Mouse (Mus musculus): ENCODE measurements around the gene Defb7. TPM values are rescaled to one million over a fixed set of nuclear protein-coding genes. Genes with fewer than 3 reads are reported as not detected.

Gene Defb7
- not detected for polyA plus RNA-seq (2014; fragmentation: Illumina TruSeq; extraction: RNeasy Lipid Tissue Mini Kit (QIAGEN cat#74804); ENCODE audit: low read depth, low replicate concordance)

DNA sequence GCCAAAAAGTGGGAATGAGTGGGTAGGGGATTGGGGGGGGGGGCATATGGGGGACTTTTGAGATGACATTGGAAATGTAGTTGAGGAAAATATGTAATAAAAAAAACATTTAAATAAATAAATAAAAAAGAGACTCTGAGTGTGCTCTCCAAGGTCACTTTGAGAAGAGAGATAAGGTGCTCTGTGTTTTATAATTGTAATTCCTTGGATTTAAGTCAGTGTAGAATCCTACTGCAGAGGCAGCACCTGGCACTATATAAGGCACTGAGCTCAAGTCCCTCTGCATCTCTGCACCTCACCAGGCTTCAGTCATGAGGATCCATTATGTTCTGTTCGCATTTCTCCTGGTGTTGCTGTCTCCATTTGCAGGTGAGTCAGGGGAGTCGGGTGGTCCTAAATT lies at the start of gene Defb7:
Gene Defb7, plus strand, starts transcription at position 301 of the 400 bp plus-strand sequence.

Other genes with a start within 250 kb of the Defb7 start
- gene Defb5, start 247.5 kb upstream of the Defb7 start, polyA plus RNA-seq (2014; fragmentation: Illumina TruSeq; extraction: RNeasy Lipid Tissue Mini Kit (QIAGEN cat#74804); ENCODE audit: low read depth, low replicate concordance): not detected
- gene Defb3, start 201.7 kb upstream of the Defb7 start, polyA plus RNA-seq (2014; fragmentation: Illumina TruSeq; extraction: RNeasy Lipid Tissue Mini Kit (QIAGEN cat#74804); ENCODE audit: low read depth, low replicate concordance): not detected
- gene Defb8, start 47.5 kb upstream of the Defb7 start, polyA plus RNA-seq (2014; fragmentation: Illumina TruSeq; extraction: RNeasy Lipid Tissue Mini Kit (QIAGEN cat#74804); ENCODE audit: low read depth, low replicate concordance): not detected
- gene 4930467E23Rik, start 234.5 kb downstream of the Defb7 start, polyA plus RNA-seq (2014; fragmentation: Illumina TruSeq; extraction: RNeasy Lipid Tissue Mini Kit (QIAGEN cat#74804); ENCODE audit: low read depth, low replicate concordance): not detected

Data from sigmoid colon, adult 10 weeks (tissue).